Mouse (Mus musculus) urinary bladder, adult 2 months (tissue): Measurements from ENCODE around the gene Cbfa2t2. TPM values are rescaled to one million over a fixed set of nuclear protein-coding genes. Genes with fewer than 3 reads are reported as not detected.

ENCODE experiments used
- DNase-seq: peaks from one replicate; pipeline ENCODE4 v3.0.0; 2022; ENCODE audit warnings: low spot score
- polyA plus RNA-seq: library from polyadenylated mRNA; depleted of rRNA; stranded (reverse); fragments of >200 nt; gene quantifications from 2 replicates; pipeline ENCODE4 v1.2.3, GENCODE M21; 2012; rRNA removed

The Cbfa2t2 gene
- polyA plus RNA-seq, 1 experiment = 16.2 TPM

GRCm38 (mm10) chr2:154568329-154569070 is 132.2 kb downstream of the Cbfa2t2 start:
- no peak for DNase-seq

DNA sequence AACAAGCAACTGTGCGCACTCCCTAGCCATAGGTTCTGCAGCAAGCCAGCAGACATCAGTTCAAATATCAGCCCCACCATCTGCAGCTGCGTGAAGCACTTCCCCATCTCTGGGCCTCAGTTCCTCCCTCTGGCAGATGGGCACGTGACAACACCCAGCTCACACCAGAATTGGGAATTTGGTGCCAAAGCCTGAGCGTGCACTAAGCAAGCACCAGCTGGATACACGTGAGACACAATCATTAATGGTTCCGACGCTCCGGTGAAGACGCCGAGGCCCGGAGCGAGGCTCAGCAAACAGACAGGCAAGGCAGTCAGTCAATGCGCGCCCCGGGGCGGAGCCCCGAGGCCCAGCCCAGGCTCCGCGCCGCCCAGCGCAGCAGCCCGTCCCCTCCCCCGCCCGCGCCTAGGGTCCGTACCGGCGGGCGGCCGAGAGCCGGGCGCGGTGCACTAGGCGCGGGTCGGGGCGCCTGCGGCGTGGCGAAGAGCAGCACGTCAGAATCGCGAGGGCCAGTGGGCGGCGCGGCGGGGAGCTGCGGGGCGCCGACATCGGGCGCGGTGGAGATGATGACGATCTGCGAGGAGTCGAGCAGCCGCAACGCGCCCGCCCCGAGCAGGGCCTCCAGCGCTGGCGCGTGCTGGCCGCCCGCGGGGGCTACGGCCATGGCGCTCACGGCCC is 132.9 kb downstream of the Cbfa2t2 start:
- no peak for DNase-seq

GRCm38 (mm10) chr2:154569836-154570286 is 133.6 kb downstream of the Cbfa2t2 start, which contains the start of gene E2f1:
Gene E2f1 (minus strand): TSS chr2:154569892.
- peak; percentile 87 for DNase-seq

DNA sequence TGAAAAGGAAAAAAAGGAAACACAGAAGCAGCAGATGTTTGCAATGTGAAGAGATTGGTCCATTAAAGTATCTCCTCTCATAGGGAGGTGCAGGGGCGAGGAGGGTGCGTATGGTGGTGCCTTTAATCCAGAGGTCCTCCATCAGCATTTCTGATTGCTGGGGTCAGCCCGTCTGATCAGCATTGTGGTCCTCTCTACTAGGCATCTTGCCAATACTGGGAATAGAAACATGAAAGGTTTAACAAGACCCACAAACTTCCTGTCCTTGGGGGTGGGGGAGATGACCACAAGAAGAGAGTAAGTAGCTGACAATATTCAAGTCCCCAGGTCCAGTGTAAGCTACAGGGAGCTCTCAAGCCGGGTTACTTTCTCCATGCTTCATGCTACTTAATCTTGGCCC is 134.4 kb downstream of the Cbfa2t2 start:
- no peak for DNase-seq

DNA sequence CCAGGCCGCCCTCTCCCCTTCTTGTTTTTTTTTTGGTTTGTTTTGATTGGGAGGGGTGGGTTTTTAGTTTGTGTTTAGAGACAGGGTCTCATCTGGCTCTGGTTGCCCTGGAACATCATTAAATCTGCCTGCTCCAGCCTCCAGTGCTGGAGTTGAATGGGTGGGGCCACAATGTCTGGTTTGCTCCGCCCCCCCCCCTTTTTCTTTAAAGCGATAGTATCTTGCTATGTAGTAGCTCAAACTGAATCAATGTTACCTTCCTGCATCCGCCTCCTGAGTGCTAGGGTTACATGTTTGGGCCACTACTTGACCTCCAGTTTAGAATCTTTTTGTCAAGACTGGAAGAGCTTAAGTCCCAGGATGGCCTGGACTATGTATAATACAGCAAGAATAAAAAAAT is 135.0 kb downstream of the Cbfa2t2 start:
- DNase-seq = no peak

DNA sequence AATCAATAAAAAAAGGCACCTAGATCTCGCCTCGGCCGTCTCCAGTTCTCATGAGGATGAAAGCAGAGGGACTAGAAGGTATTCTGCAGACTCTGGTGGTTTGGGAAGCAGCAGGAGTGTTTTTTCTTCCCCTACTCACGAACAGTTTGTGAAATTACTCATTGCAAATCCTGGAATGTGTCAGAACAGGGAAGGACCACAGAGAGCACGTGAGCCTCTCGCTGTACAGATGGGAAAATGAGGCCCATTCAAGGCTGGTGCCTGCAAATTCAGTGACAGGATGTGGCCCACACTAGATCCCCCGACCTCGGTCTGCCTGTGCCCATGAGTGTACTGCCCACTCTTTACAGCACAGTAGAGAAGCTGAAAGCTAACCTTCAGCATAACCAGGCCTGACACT is 135.7 kb downstream of the Cbfa2t2 start:
- no peak for DNase-seq

GRCm38 (mm10) chr2:154572996-154573395 is 136.7 kb downstream of the Cbfa2t2 start:
- DNase-seq = no peak

DNA sequence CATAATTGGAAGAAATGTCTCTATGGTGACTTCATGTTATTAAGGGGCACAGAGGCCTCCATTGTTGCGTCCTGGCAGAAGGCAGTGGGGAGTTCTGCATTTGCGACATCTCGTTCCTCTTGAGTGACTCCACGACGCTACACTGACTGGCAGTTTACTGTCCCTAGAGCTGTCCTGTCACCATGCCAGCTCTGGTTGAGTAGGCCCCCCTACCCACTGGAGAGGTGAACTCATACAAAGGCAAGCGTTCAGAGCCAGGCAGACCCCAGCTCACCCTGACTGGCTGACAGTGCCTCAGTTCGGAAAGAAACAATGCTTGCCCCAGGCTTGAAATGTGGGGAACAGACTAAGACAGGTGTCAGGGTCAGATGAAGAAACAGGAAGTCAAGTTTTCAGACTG is 138.0 kb downstream of the Cbfa2t2 start:
- DNase-seq = no peak

GRCm38 (mm10) chr2:154576876-154577743 is 140.8 kb downstream of the Cbfa2t2 start:
- DNase-seq = no peak

GRCm38 (mm10) chr2:154577744-154578067 is 141.4 kb downstream of the Cbfa2t2 start:
- no peak for DNase-seq

- DNase-seq = no peak
Measured at GRCm38 (mm10) chr2:154580586-154580985, 144.3 kb downstream of the Cbfa2t2 start.

DNA sequence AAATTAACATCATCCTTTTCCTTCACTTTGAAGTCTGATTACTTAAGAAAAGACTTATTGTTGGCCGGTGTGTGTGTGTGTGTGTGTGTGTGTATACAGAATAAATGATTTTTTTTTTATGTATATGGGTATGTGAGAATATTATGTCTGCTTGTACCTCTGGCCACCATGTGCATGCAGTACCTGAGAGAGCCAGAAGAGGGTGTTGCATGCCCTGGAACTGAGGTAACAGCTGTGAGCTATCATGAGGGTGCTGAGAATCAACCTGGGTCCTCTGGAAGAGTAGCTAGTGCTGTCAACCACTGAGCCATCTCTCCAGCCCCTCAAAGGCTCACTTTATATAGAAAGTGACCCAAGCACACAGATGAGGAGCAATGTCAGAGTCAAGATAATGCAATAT is 145.1 kb downstream of the Cbfa2t2 start:
- DNase-seq = no peak

GRCm38 (mm10) chr2:154583906-154584872 is 147.9 kb downstream of the Cbfa2t2 start:
- no peak for DNase-seq

- no peak for DNase-seq
Measured at GRCm38 (mm10) chr2:154584931-154585601, 148.8 kb downstream of the Cbfa2t2 start.

DNA sequence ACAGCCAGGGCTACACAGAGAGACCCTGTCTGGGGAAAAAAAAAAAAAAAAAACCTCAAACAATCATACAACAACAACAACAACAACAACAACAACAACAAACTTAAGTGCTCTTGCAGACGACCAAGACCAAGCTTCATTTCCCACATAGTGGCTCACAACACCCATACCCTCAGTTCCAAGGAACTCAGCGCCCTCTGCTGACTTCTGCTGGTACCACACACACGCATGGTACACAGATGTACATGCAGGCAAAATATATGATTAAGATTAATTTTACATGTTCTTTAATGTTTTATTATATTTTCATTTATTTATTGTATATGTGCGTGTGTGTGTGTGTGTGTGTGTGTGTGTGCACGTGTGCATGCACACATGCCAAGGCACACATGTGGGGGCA is 150.1 kb downstream of the Cbfa2t2 start:
- DNase-seq = no peak

Other genes with a start within 250 kb of the Cbfa2t2 start
- gene Bpifb1, start 245.7 kb upstream of the Cbfa2t2 start, polyA plus RNA-seq = not detected in 2 replicates
- 0.27 and 0.37 TPM in 2 replicates for gene Bpifb5, start 212.7 kb upstream of the Cbfa2t2 start, polyA plus RNA-seq
- not detected in 2 replicates for gene Bpifb9a, start 178.6 kb upstream of the Cbfa2t2 start, polyA plus RNA-seq
- gene Bpifb9b, start 129.3 kb upstream of the Cbfa2t2 start, polyA plus RNA-seq = not detected in 2 replicates
- gene Cdk5rap1, start 63.5 kb upstream of the Cbfa2t2 start, polyA plus RNA-seq = 16.9 and 25.0 TPM in 2 replicates
- gene Snta1, start 28.4 kb upstream of the Cbfa2t2 start, polyA plus RNA-seq = 16.5 and 17.7 TPM in 2 replicates
- gene 1700003F12Rik, start 110.6 kb downstream of the Cbfa2t2 start, polyA plus RNA-seq = 0.41 and 0.44 TPM in 2 replicates
- gene Actl10, start 115.3 kb downstream of the Cbfa2t2 start, polyA plus RNA-seq = not detected in 2 replicates
- 0.62 and 1.2 TPM in 2 replicates for gene Necab3, start 122.4 kb downstream of the Cbfa2t2 start, polyA plus RNA-seq
- 5.0 TPM in 2 replicates for gene E2f1, start 133.4 kb downstream of the Cbfa2t2 start, polyA plus RNA-seq
- gene Pxmp4, start 167.2 kb downstream of the Cbfa2t2 start, polyA plus RNA-seq = 34.3 and 37.0 TPM in 2 replicates
- 3.6 and 3.7 TPM in 2 replicates for gene Zfp341, start 176.8 kb downstream of the Cbfa2t2 start, polyA plus RNA-seq
- 0.43 and 0.49 TPM in 2 replicates for gene 4930519P11Rik, start 177.0 kb downstream of the Cbfa2t2 start, polyA plus RNA-seq
- gene Chmp4b, start 215.2 kb downstream of the Cbfa2t2 start, polyA plus RNA-seq = 260 and 272 TPM in 2 replicates